Mouse (Mus musculus) adrenal gland (tissue): ENCODE results near the gene Nsmce4a.

ENCODE experiments used
- intact Hi-C: fragments of 180-260 bp; cut with DNase I; formaldehyde crosslinking; loops from one replicate; pipeline ENCODE4 v1.15.1; 2025

Gene Nsmce4a

GRCm38 (mm10) chr7:130578607-130579006 lies 5.7 kb upstream of the Nsmce4a start:
- intact Hi-C loops: no loop called here

GRCm38 (mm10) chr7:130578066-130578465 lies 5.1 kb upstream of the Nsmce4a start:
- intact Hi-C loops: no loop called here

- intact Hi-C loops: no loop called here
These were observed 4.6 kb upstream of the Nsmce4a start, which contains the start of gene Tacc2 for GRCm38 (mm10) chr7:130577388-130578003. Gene Tacc2, plus strand, starts transcription at chr7:130577438.

GRCm38 (mm10) chr7:130576981-130577380 lies 4.1 kb upstream of the Nsmce4a start:
- intact Hi-C loops: no loop called here

GRCm38 (mm10) chr7:130574211-130574991 lies 1.5 kb upstream of the Nsmce4a start:
- intact Hi-C loops: no loop called here

- intact Hi-C loops: no loop called here
These were observed 828 bp upstream of the Nsmce4a start for GRCm38 (mm10) chr7:130573746-130574145.

GRCm38 (mm10) chr7:130570472-130570871 lies 2.4 kb downstream of the Nsmce4a start:
- intact Hi-C loops: no loop called here

- intact Hi-C loops: no loop called here
These were observed 4.0 kb downstream of the Nsmce4a start for GRCm38 (mm10) chr7:130568783-130569436.

- intact Hi-C loops: no loop called here
These were observed 8.3 kb downstream of the Nsmce4a start for GRCm38 (mm10) chr7:130564596-130564995.

GRCm38 (mm10) chr7:130563880-130564279 lies 9.0 kb downstream of the Nsmce4a start:
- intact Hi-C loops: no loop called here

GRCm38 (mm10) chr7:130563276-130563675 lies 9.6 kb downstream of the Nsmce4a start:
- intact Hi-C loops: no loop called here

GRCm38 (mm10) chr7:130560933-130561332 lies 12.0 kb downstream of the Nsmce4a start:
- intact Hi-C loops: no loop called here

- intact Hi-C loops: no loop called here
These were observed 14.3 kb downstream of the Nsmce4a start for GRCm38 (mm10) chr7:130558592-130558991.

- intact Hi-C loops: no loop called here
These were observed 17.3 kb downstream of the Nsmce4a start for GRCm38 (mm10) chr7:130555597-130555996.

GRCm38 (mm10) chr7:130553321-130553720 lies 19.6 kb downstream of the Nsmce4a start:
- intact Hi-C loops: no loop called here

GRCm38 (mm10) chr7:130552780-130553179 lies 20.1 kb downstream of the Nsmce4a start:
- intact Hi-C loops: no loop called here

- intact Hi-C loops: no loop called here
These were observed 25.2 kb downstream of the Nsmce4a start for GRCm38 (mm10) chr7:130547635-130548175.

GRCm38 (mm10) chr7:130546791-130547484 lies 26.0 kb downstream of the Nsmce4a start:
- intact Hi-C loops: no loop called here

- intact Hi-C loops: no loop called here
These were observed 26.5 kb downstream of the Nsmce4a start for GRCm38 (mm10) chr7:130546421-130546790.

- intact Hi-C loops: no loop called here
These were observed 27.0 kb downstream of the Nsmce4a start for GRCm38 (mm10) chr7:130545893-130546292.

GRCm38 (mm10) chr7:130545401-130545800 lies 27.5 kb downstream of the Nsmce4a start:
- intact Hi-C loops: no loop called here
